Comparison of ENCODE assay signal across 27 mouse cellular contexts in the genomic region with DNA sequence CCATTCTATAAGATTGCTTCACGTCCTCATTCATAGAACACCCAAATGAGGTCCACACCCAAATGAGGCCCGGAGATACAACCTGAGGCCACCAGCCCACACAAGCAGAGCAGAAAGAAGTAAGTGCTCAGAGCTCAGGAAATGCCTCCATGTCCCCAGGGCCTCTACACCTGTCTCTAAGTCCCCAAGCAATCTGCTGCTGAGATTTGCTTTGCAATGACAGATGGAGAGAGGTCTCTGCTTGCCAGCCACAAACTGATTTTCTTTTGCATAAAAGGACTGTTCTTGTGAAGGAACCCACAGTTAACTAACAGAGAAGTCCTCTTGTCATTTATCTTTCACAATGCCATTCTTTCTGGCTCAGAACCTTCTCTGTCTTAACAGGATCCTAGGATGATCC. TPM values are rescaled to one million over a fixed set of nuclear protein-coding genes. Genes with fewer than 3 reads are reported as not detected.
DNase-seq lines count a peak whose midpoint lies in the region; ATAC-seq and TF ChIP-seq lines count a peak whose summit lies in the region.
"Had no signal": no experiment of that assay in that cellular context is flagged by ENCODE, and none has a peak within 500 bp of the region (broad histone marks: within the 10 kb centered on the region; RNA-seq: fewer than 3 reads in every experiment).

No protein-coding gene starts in this region.

- TF ChIP-seq CTCF in forebrain, postnatal 0 days (IDR thresholded peaks at IDR 0.05; ENCODE audit: low read depth): no peak
- TF ChIP-seq CTCF in brain, embryonic 14.5 days (IDR thresholded peaks at IDR 0.05; ENCODE audit: borderline replicate concordance, extremely low read depth, insufficient read depth, insufficient read length): no peak
- no peak for TF ChIP-seq CTCF in left cerebral cortex, adult 2 months (IDR thresholded peaks at IDR 0.05)

- H3K4me1 ChIP-seq in forebrain, postnatal 0 days (ENCODE audit: insufficient read depth): no peaks in the 10 kb centered on the region
- H3K4me1 ChIP-seq in forebrain, embryonic 13.5 days: 0 out of 2 replicates have a peak, but pooled peaks cover 6% of the 10 kb centered on the region
- H3K4me1 ChIP-seq: liver, embryonic 12.5 days had no signal

- no peak for TF ChIP-seq POLR2A in brain, embryonic 14.5 days (IDR thresholded peaks at IDR 0.05; ENCODE audit: borderline replicate concordance, extremely low read depth, insufficient read depth, insufficient read length, poor library complexity, severe bottlenecking)

- H3K9ac ChIP-seq in forebrain, postnatal 0 days: no peak overlapping the region
- H3K9ac ChIP-seq in forebrain, embryonic 13.5 days: no peak overlapping the region
- H3K9ac ChIP-seq: hindbrain, embryonic 14.5 days; liver, embryonic 12.5 days; liver, postnatal 0 days; neural tube, embryonic 15.5 days had no signal

- no peaks in the 10 kb centered on the region for H3K27me3 ChIP-seq in forebrain, postnatal 0 days (ENCODE audit: insufficient read depth, low read length)
- no peaks in the 10 kb centered on the region for H3K27me3 ChIP-seq in forebrain, embryonic 13.5 days
- H3K27me3 ChIP-seq: neural tube, embryonic 15.5 days had no signal

- H3K9me3 ChIP-seq in forebrain, postnatal 0 days (ENCODE audit: low read length): no peaks in the 10 kb centered on the region
- H3K9me3 ChIP-seq in forebrain, embryonic 13.5 days (replicated peaks): no peaks in the 10 kb centered on the region
- H3K9me3 ChIP-seq: liver, embryonic 12.5 days; neural tube, embryonic 15.5 days had no signal

- H3K4me3 ChIP-seq in forebrain, postnatal 0 days (ENCODE audit: low read depth, low read length): no peak overlapping the region
- no peak overlapping the region for H3K4me3 ChIP-seq in forebrain, embryonic 13.5 days
- no peak overlapping the region for H3K4me3 ChIP-seq in left cerebral cortex, adult 2 months
- H3K4me3 ChIP-seq: liver, embryonic 12.5 days; neural tube, embryonic 15.5 days had no signal

- H3K4me2 ChIP-seq in forebrain, postnatal 0 days (ENCODE audit: low read depth): no peak overlapping the region
- H3K4me2 ChIP-seq in forebrain, embryonic 13.5 days: no peak overlapping the region
- H3K4me2 ChIP-seq: hindbrain, embryonic 14.5 days; liver, embryonic 12.5 days; neural tube, embryonic 15.5 days had no signal

- ATAC-seq in forebrain, postnatal 0 days: peak; percentile 30; the same call in 1 of the 2 replicates
- no peak for ATAC-seq in forebrain, embryonic 13.5 days
- ATAC-seq: forebrain, embryonic 14.5 days; intestine, postnatal 0 days; liver, embryonic 12.5 days; liver, postnatal 0 days; Patski had no signal

- intact Hi-C loops in left cerebral cortex, adult 2 months (cut with DNase I): no loop called here

- H3K36me3 ChIP-seq in forebrain, postnatal 0 days (ENCODE audit: insufficient read depth): no peaks in the 10 kb centered on the region
- H3K36me3 ChIP-seq in forebrain, embryonic 13.5 days (ENCODE audit: poor library complexity, severe bottlenecking): no peaks in the 10 kb centered on the region
- H3K36me3 ChIP-seq: liver, embryonic 12.5 days; neural tube, embryonic 15.5 days had no signal

- peak; percentile 24 for DNase-seq in forebrain, postnatal 0 days
- peak; percentile 21 for DNase-seq in layer of hippocampus, adult 11-12 months (ENCODE audit: low spot score)
- no peak for DNase-seq in layer of hippocampus, postnatal 10 days (ENCODE audit: low spot score in 2 of 2)
- peak; percentile 9 for DNase-seq in brain, embryonic 14.5 days (ENCODE audit: low read depth)
- peak; percentile 32 for DNase-seq in layer of hippocampus, adult 9-11 months
- no peak for DNase-seq in left cerebral cortex, adult 2 months (ENCODE audit: extremely low spot score in 1 of 2, low spot score in 2 of 2)
- DNase-seq: adrenal gland, postnatal 10 days; cerebellum, adult 18-20 months; heart, postnatal 10 days; kidney, postnatal 14 days; left cerebral cortex, postnatal 4 days; liver, postnatal 0 days; lung, postnatal 4 days; midbrain, embryonic 14.5 days; right cerebral cortex, postnatal 4 days; thymus, postnatal 4 days had no signal

- WGBS in forebrain, postnatal 0 days: 87% methylated on average over 2 of the region's 2 CpGs
- WGBS in forebrain, embryonic 13.5 days: 81% methylated on average over 2 of the region's 2 CpGs

- H3K27ac ChIP-seq in forebrain, postnatal 0 days (ENCODE audit: low read depth, low read length): no peak overlapping the region
- H3K27ac ChIP-seq in forebrain, embryonic 13.5 days: no peak overlapping the region
- H3K27ac ChIP-seq in left cerebral cortex, adult 2 months: no peak overlapping the region
- H3K27ac ChIP-seq: hindbrain, embryonic 14.5 days; liver, embryonic 12.5 days; neural tube, embryonic 15.5 days; stomach, postnatal 0 days had no signal

RNA-seq across cellular contexts. Expression of a gene that starts 1.6 kb away (rescaled TPM):
- total RNA-seq in forebrain, postnatal 0 days (2014; rRNA removed): 0.29 TPM in 1 of 2 replicates, not detected in the other
- 0.25 and 0.44 TPM in 2 replicates for polyA plus RNA-seq in forebrain, postnatal 0 days (2015; fragmentation: Nextera tagmentation; extraction: Ambion mirVana)
- not detected in 2 replicates for polyA plus RNA-seq in forebrain, embryonic 13.5 days (2015; fragmentation: Nextera tagmentation; extraction: Ambion mirVana)
- total RNA-seq in layer of hippocampus, postnatal 10 days (2021): 1 to 10 TPM in 1 of 2 experiments, under 1 TPM in 1; 0.49 to 1.1 TPM
- polyA plus RNA-seq in brain, embryonic 14.5 days (2012; rRNA removed): 0.14 and 0.45 TPM in 2 replicates
- under 1 TPM in 1 of 2 experiments, not detected in 1; 0.34 TPM for total RNA-seq in left cerebral cortex, adult 2 months (2021)
- total RNA-seq: hematopoietic stem cell, adult 5-6 weeks; megakaryocyte-erythroid progenitor cell, adult 5-6 weeks; MEL had no signal
- polyA plus RNA-seq: hindbrain, embryonic 14.5 days; liver, embryonic 12.5 days; liver, postnatal 0 days; midbrain, embryonic 14.5 days; Patski had no signal

Comparison
In these comparisons a context has a peak if more than half of its experiments do, and no peak if none do; other contexts are left out.
1. DNase-seq: peak in forebrain, postnatal 0 days (single experiment), layer of hippocampus, adult 11-12 months (single experiment), brain, embryonic 14.5 days (single experiment) and layer of hippocampus, adult 9-11 months (single experiment); none in layer of hippocampus, postnatal 10 days (0 of 2) and left cerebral cortex, adult 2 months (0 of 2).